Mouse (Mus musculus): ENCODE measurements around the gene Lrguk.

GRCm38 (mm10) chr6:34111406-34111805, 82.2 kb downstream of the Lrguk start:
- TF ChIP-seq CTCF (IDR thresholded peaks at IDR 0.05; ENCODE audit: low read depth) (no peak), EP300 (IDR thresholded peaks at IDR 0.05; ENCODE audit: low read depth) (no peak)
